Comparison of ENCODE assay signal across 10 mouse cellular contexts in genomic region chr5:116895036-116895783, GRCm38 (mm10).
DNase-seq lines count a peak whose midpoint lies in the region; ATAC-seq and TF ChIP-seq lines count a peak whose summit lies in the region.
"Had no signal": no experiment of that assay in that cellular context is flagged by ENCODE, and none has a peak within 500 bp of the region (broad histone marks: within the 10 kb centered on the region; RNA-seq: fewer than 3 reads in every experiment).

No protein-coding gene starts in this region.

- H3K9me3 ChIP-seq in forebrain, embryonic 11.5 days (ENCODE audit: control insufficient read depth, low read length): no peaks in the 10 kb centered on the region
- no peaks in the 10 kb centered on the region for H3K9me3 ChIP-seq in midbrain, postnatal 0 days (ENCODE audit: low read length)
- H3K9me3 ChIP-seq in liver, embryonic 12.5 days (replicated peaks): peaks cover 58% of the 10 kb centered on the region; the same call in 1 of the 2 replicates
- H3K9me3 ChIP-seq: limb, embryonic 15.5 days had no signal

- intact Hi-C loops in heart, postnatal 25 days (cut with DNase I): no loop called here

- H3K4me2 ChIP-seq in forebrain, embryonic 11.5 days (ENCODE audit: low read depth, low read length, severe bottlenecking): peak overlapping the region; percentile 22; the same call in 1 of the 2 replicates
- no peak overlapping the region for H3K4me2 ChIP-seq in midbrain, postnatal 0 days (ENCODE audit: low read depth, low read length, poor library complexity, severe bottlenecking)
- no peak overlapping the region for H3K4me2 ChIP-seq in liver, embryonic 12.5 days
- H3K4me2 ChIP-seq: limb, embryonic 15.5 days had no signal

- H3K9ac ChIP-seq in forebrain, embryonic 11.5 days (ENCODE audit: low read length): no peak overlapping the region
- no peak overlapping the region for H3K9ac ChIP-seq in midbrain, postnatal 0 days (replicated peaks; ENCODE audit: low read length, poor library complexity, severe bottlenecking)
- H3K9ac ChIP-seq in liver, embryonic 12.5 days: no peak overlapping the region
- H3K9ac ChIP-seq: limb, embryonic 15.5 days had no signal

- ATAC-seq in forebrain, embryonic 11.5 days (replicated peaks; ENCODE audit: low FRiP score): peak; percentile 92
- peak; percentile 58; the same call in 1 of the 2 replicates for ATAC-seq in midbrain, postnatal 0 days (ENCODE audit: low FRiP score)
- ATAC-seq in liver, embryonic 12.5 days: no peak

- no peak for TF ChIP-seq CTCF in layer of hippocampus, adult 2 months (conservative IDR thresholded peaks at IDR 0.05)
- no peak for TF ChIP-seq CTCF in midbrain, postnatal 0 days (IDR thresholded peaks at IDR 0.05)

- peak overlapping the region; percentile 79 for H3K27ac ChIP-seq in forebrain, embryonic 11.5 days (ENCODE audit: low read depth, low read length)
- peak overlapping the region; percentile 46; the same call in 1 of the 2 replicates for H3K27ac ChIP-seq in layer of hippocampus, adult 2 months
- no peak overlapping the region for H3K27ac ChIP-seq in midbrain, postnatal 0 days (ENCODE audit: low read depth, low read length)
- H3K27ac ChIP-seq in liver, embryonic 12.5 days: no peak overlapping the region
- H3K27ac ChIP-seq: limb, embryonic 15.5 days had no signal

- H3K36me3 ChIP-seq in forebrain, embryonic 11.5 days (ENCODE audit: control insufficient read depth, insufficient read depth, low read length): no peaks in the 10 kb centered on the region
- H3K36me3 ChIP-seq in midbrain, postnatal 0 days (ENCODE audit: insufficient read depth, low read length): no peaks in the 10 kb centered on the region
- no peaks in the 10 kb centered on the region for H3K36me3 ChIP-seq in liver, embryonic 12.5 days
- H3K36me3 ChIP-seq: limb, embryonic 15.5 days had no signal

- WGBS in forebrain, embryonic 11.5 days: 30% methylated on average over 12 of the region's 12 CpGs
- whole genome bisulfite sequencing in midbrain, postnatal 0 days: 20% methylated on average over 12 of the region's 12 CpGs
- 66% methylated on average over 12 of the region's 12 CpGs for WGBS in liver, embryonic 12.5 days (ENCODE audit: insufficient replicate concordance)

- DNase-seq in cerebellum, postnatal 10 days: peak; percentile 81 to 86
- DNase-seq in forebrain, embryonic 11.5 days (ENCODE audit: low spot score): peak; percentile 88
- DNase-seq in layer of hippocampus, adult 2 months (ENCODE audit: low spot score in 2 of 2): peak; percentile 84 to 85
- peak; percentile 76 for DNase-seq in midbrain, postnatal 0 days (ENCODE audit: low spot score)
- no peak for DNase-seq in liver
- no peak for DNase-seq in heart, postnatal 25 days (ENCODE audit: low spot score)
- DNase-seq in kidney, postnatal 14 days: no peak

- no peaks in the 10 kb centered on the region for H3K27me3 ChIP-seq in forebrain, embryonic 11.5 days (ENCODE audit: control insufficient read depth, insufficient read depth, low read length)
- H3K27me3 ChIP-seq in midbrain, postnatal 0 days (ENCODE audit: insufficient read depth, low read length): no peaks in the 10 kb centered on the region
- no peaks in the 10 kb centered on the region for H3K27me3 ChIP-seq in liver, embryonic 12.5 days (replicated peaks)
- H3K27me3 ChIP-seq: limb, embryonic 15.5 days had no signal

- no peaks in the 10 kb centered on the region; the same call in 1 of the 2 replicates for H3K4me1 ChIP-seq in forebrain, embryonic 11.5 days (replicated peaks; ENCODE audit: control insufficient read depth, insufficient read depth, low read length)
- no peaks in the 10 kb centered on the region for H3K4me1 ChIP-seq in midbrain, postnatal 0 days (ENCODE audit: insufficient read depth, low read length)
- no peaks in the 10 kb centered on the region for H3K4me1 ChIP-seq in liver, embryonic 12.5 days
- H3K4me1 ChIP-seq: limb, embryonic 15.5 days had no signal

- no peak overlapping the region for H3K4me3 ChIP-seq in forebrain, embryonic 11.5 days (ENCODE audit: low read depth, low read length)
- no peak overlapping the region for H3K4me3 ChIP-seq in layer of hippocampus, adult 2 months
- no peak overlapping the region for H3K4me3 ChIP-seq in midbrain, postnatal 0 days (ENCODE audit: low read depth, low read length)
- no peak overlapping the region for H3K4me3 ChIP-seq in liver, embryonic 12.5 days
- H3K4me3 ChIP-seq: erythroblast, embryonic 14.5 days; limb, embryonic 15.5 days had no signal

Comparison
In these comparisons a context has a peak if more than half of its experiments do, and no peak if none do; other contexts are left out.
1. DNase-seq: peak in cerebellum, postnatal 10 days (2 of 2), forebrain, embryonic 11.5 days (single experiment), layer of hippocampus, adult 2 months (2 of 2) and midbrain, postnatal 0 days (single experiment); none in liver (single experiment), heart, postnatal 25 days (single experiment) and kidney, postnatal 14 days (single experiment).
2. H3K27ac ChIP-seq: peak in forebrain, embryonic 11.5 days (single experiment) and layer of hippocampus, adult 2 months (single experiment); none in midbrain, postnatal 0 days (single experiment) and liver, embryonic 12.5 days (single experiment).